13 mouse cellular contexts compared by ENCODE assay signal in genomic region chr9:66991750-66992410, GRCm38 (mm10). TPM values are rescaled to one million over a fixed set of nuclear protein-coding genes. Genes with fewer than 3 reads are reported as not detected.
DNase-seq lines count a peak whose midpoint lies in the region; ATAC-seq lines count a peak whose summit lies in the region.
"Had no signal": no experiment of that assay in that cellular context is flagged by ENCODE, and none has a peak within 500 bp of the region (broad histone marks: within the 10 kb centered on the region; RNA-seq: fewer than 3 reads in every experiment).

No protein-coding gene starts in this region.

- WGBS in heart, embryonic 14.5 days = 14% methylated on average over 8 of the region's 8 CpGs
- 62% methylated on average over 8 of the region's 8 CpGs for WGBS in liver, embryonic 12.5 days (ENCODE audit: insufficient replicate concordance)

- no peaks in the 10 kb centered on the region for H3K9me3 ChIP-seq in heart, embryonic 14.5 days (ENCODE audit: control insufficient read depth, low read length)
- peaks cover 5% of the 10 kb centered on the region for H3K9me3 ChIP-seq in megakaryocyte, embryonic 14.5 days
- peaks cover 5% of the 10 kb centered on the region; the same call in 1 of the 2 replicates for H3K9me3 ChIP-seq in liver, embryonic 12.5 days (replicated peaks)
- H3K9me3 ChIP-seq: embryonic facial prominence, embryonic 10.5 days; midbrain, embryonic 15.5 days had no signal

- DNase-seq in heart, postnatal 36 days = no peak
- DNase-seq in Muller cell, postnatal 12 days (ENCODE audit: inconsistent ontology term) = no peak
- no peak for DNase-seq in adrenal gland, postnatal 14 days
- DNase-seq: adrenal gland, postnatal 10 days; cerebellum, postnatal 14 days; gastrocnemius, postnatal 14 days; kidney, adult 9 months had no signal

- peaks cover 28 to 36% of the 10 kb centered on the region in 2 experiments for H3K4me1 ChIP-seq in heart, embryonic 14.5 days (ENCODE audit: control insufficient read depth in 2 of 2, insufficient read depth in 2 of 2, low read length in 2 of 2)
- peaks cover 75% of the 10 kb centered on the region for H3K4me1 ChIP-seq in megakaryocyte, embryonic 14.5 days
- peaks cover 63% of the 10 kb centered on the region for H3K4me1 ChIP-seq in liver, embryonic 12.5 days
- H3K4me1 ChIP-seq: midbrain, embryonic 15.5 days had no signal

- H3K36me3 ChIP-seq in heart, embryonic 14.5 days (ENCODE audit: control insufficient read depth, insufficient read depth, low read length) = no peaks in the 10 kb centered on the region
- H3K36me3 ChIP-seq in megakaryocyte, embryonic 14.5 days (replicated peaks; ENCODE audit: low read length) = peaks cover 9% of the 10 kb centered on the region
- H3K36me3 ChIP-seq in liver, embryonic 12.5 days = peaks cover 6% of the 10 kb centered on the region; the same call in 1 of the 2 replicates
- H3K36me3 ChIP-seq: embryonic facial prominence, embryonic 10.5 days; midbrain, embryonic 15.5 days had no signal

- peak overlapping the region; percentile 26 for H3K4me2 ChIP-seq in heart, embryonic 14.5 days (ENCODE audit: low read length)
- peak overlapping the region; percentile 25 for H3K4me2 ChIP-seq in liver, embryonic 12.5 days
- H3K4me2 ChIP-seq: midbrain, embryonic 15.5 days had no signal

- no peak overlapping the region for H3K27ac ChIP-seq in heart, embryonic 14.5 days (replicated peaks in 1 of 2; ENCODE audit: control insufficient read depth in 1 of 2, insufficient read depth in 1 of 2, low read depth in 2 of 2, low read length in 2 of 2)
- peak overlapping the region; percentile 74 for H3K27ac ChIP-seq in liver, embryonic 12.5 days
- H3K27ac ChIP-seq: embryonic facial prominence, embryonic 10.5 days; midbrain, embryonic 15.5 days had no signal

- ATAC-seq in heart, embryonic 14.5 days (ENCODE audit: insufficient number of reproducible peaks, insufficient read depth, low FRiP score, low read depth) = no peak
- no peak for ATAC-seq in megakaryocyte, adult 5-6 weeks (ENCODE audit: poor library complexity, severe bottlenecking)
- no peak for ATAC-seq in liver, embryonic 12.5 days
- ATAC-seq: midbrain, embryonic 15.5 days had no signal

- intact Hi-C loops in heart, postnatal 36 days (cut with DNase I) = no loop called here

- no peak overlapping the region for H3K4me3 ChIP-seq in heart, embryonic 14.5 days (ENCODE audit: control insufficient read depth in 1 of 2, insufficient read depth in 1 of 2, low read depth in 1 of 2, low read length in 2 of 2)
- peak overlapping the region; percentile 90 for H3K4me3 ChIP-seq in megakaryocyte, embryonic 14.5 days (replicated peaks)
- H3K4me3 ChIP-seq in liver, embryonic 12.5 days = no peak overlapping the region
- H3K4me3 ChIP-seq: embryonic facial prominence, embryonic 10.5 days; midbrain, embryonic 15.5 days had no signal

- no peaks in the 10 kb centered on the region for H3K27me3 ChIP-seq in heart, embryonic 14.5 days (ENCODE audit: control insufficient read depth, insufficient read depth, low read length)
- no peaks in the 10 kb centered on the region for H3K27me3 ChIP-seq in megakaryocyte, embryonic 14.5 days (replicated peaks)
- H3K27me3 ChIP-seq in liver, embryonic 12.5 days (replicated peaks) = no peaks in the 10 kb centered on the region
- H3K27me3 ChIP-seq: midbrain, embryonic 15.5 days had no signal

- H3K9ac ChIP-seq in heart, embryonic 14.5 days (ENCODE audit: low read length) = no peak overlapping the region
- no peak overlapping the region for H3K9ac ChIP-seq in liver, embryonic 12.5 days
- H3K9ac ChIP-seq: midbrain, embryonic 15.5 days had no signal

RNA-seq across cellular contexts. Expression of gene Lactb, which starts 16.6 kb away (rescaled TPM):
- 8.5 and 8.7 TPM in 2 replicates for polyA plus RNA-seq in heart, embryonic 14.5 days (2014; fragmentation: Nextera tagmentation; extraction: Ambion mirVana)
- 10 to 100 TPM; 21.5 to 23.9 TPM for total RNA-seq in heart, postnatal 36 days (2021)
- 8.5 TPM in 2 replicates for polyA plus RNA-seq in megakaryocyte, embryonic 14.5 days (2012; ENCODE audit: insufficient read depth, low replicate concordance)
- 52.5 and 58.1 TPM in 2 replicates for total RNA-seq in megakaryocyte, adult 5-6 weeks (2015)
- total RNA-seq in megakaryocyte, adult 5-6 weeks (2017) = 40.7 and 44.6 TPM in 2 replicates
- polyA plus RNA-seq in liver, embryonic 12.5 days (2016; fragmentation: Nextera tagmentation; extraction: Ambion mirVana) = 8.9 and 9.4 TPM in 2 replicates
- 19.1 and 20.8 TPM in 2 replicates for total RNA-seq in adrenal gland, postnatal 14 days (2021)

RNA-seq across cellular contexts. Expression of gene Rps27l, which starts 46.0 kb away (rescaled TPM):
- 515 and 527 TPM in 2 replicates for polyA plus RNA-seq in heart, embryonic 14.5 days (2014; fragmentation: Nextera tagmentation; extraction: Ambion mirVana)
- total RNA-seq in heart, postnatal 36 days (2021) = 100 to 1,000 TPM; 175 to 183 TPM
- polyA plus RNA-seq in megakaryocyte, embryonic 14.5 days (2012; ENCODE audit: insufficient read depth, low replicate concordance) = 23.8 and 219 TPM in 2 replicates
- 368 and 391 TPM in 2 replicates for total RNA-seq in megakaryocyte, adult 5-6 weeks (2015)
- 149 and 154 TPM in 2 replicates for total RNA-seq in megakaryocyte, adult 5-6 weeks (2017)
- 702 and 744 TPM in 2 replicates for polyA plus RNA-seq in liver, embryonic 12.5 days (2016; fragmentation: Nextera tagmentation; extraction: Ambion mirVana)
- 291 and 304 TPM in 2 replicates for total RNA-seq in adrenal gland, postnatal 14 days (2021)

RNA-seq across cellular contexts. Expression of gene Tpm1, which starts 57.3 kb away (rescaled TPM):
- polyA plus RNA-seq in heart, embryonic 14.5 days (2014; fragmentation: Nextera tagmentation; extraction: Ambion mirVana) = 5,210 and 5,334 TPM in 2 replicates
- over 10,000 TPM; 11,452 to 11,878 TPM for total RNA-seq in heart, postnatal 36 days (2021)
- polyA plus RNA-seq in megakaryocyte, embryonic 14.5 days (2012; ENCODE audit: insufficient read depth, low replicate concordance) = 27.0 and 240 TPM in 2 replicates
- total RNA-seq in megakaryocyte, adult 5-6 weeks (2015) = 27.3 and 27.9 TPM in 2 replicates
- 34.1 and 39.8 TPM in 2 replicates for total RNA-seq in megakaryocyte, adult 5-6 weeks (2017)
- 214 and 225 TPM in 2 replicates for polyA plus RNA-seq in liver, embryonic 12.5 days (2016; fragmentation: Nextera tagmentation; extraction: Ambion mirVana)
- total RNA-seq in adrenal gland, postnatal 14 days (2021) = 183 and 207 TPM in 2 replicates

Comparison
In these comparisons a context has a peak if more than half of its experiments do, and no peak if none do; other contexts are left out.
1. RNA of gene Tpm1, which starts 57.3 kb away (total RNA-seq): 11,452 to 11,878 TPM in heart, postnatal 36 days; 183 to 207 TPM in adrenal gland, postnatal 14 days and 27.3 to 39.8 TPM in megakaryocyte, adult 5-6 weeks; every median in the first group is over 10 times any median in the second.